Mouse (Mus musculus) myocyte (in vitro differentiated cells): ENCODE data around the gene Bbs9.

Source experiments
- E2F4 ChIP-seq: IDR thresholded peaks from one replicate; pipeline ENCODE4 v1.6.1; 2011; ENCODE audit warnings: mild to moderate bottlenecking, control low read depth, moderate library complexity; ENCODE audit not compliant: insufficient read depth
- MYOD1 ChIP-seq, 3 experiments: IDR thresholded peaks; one replicate each; pipeline ENCODE4 v1.6.1; 2011; ENCODE audit warnings: control low read depth in 2 of 3, low read depth in 2 of 3, mild to moderate bottlenecking in 2 of 3, moderate library complexity in 1 of 3; ENCODE audit not compliant: insufficient read length in 2 of 3, control insufficient read depth in 1 of 3
- POLR2A ChIP-seq: IDR thresholded peaks from one replicate; pipeline ENCODE4 v1.6.1; 2011; ENCODE audit warnings: low read depth, mild to moderate bottlenecking, control low read depth, moderate library complexity; ENCODE audit not compliant: insufficient read length
- POLR2AphosphoS2 ChIP-seq: IDR thresholded peaks from one replicate; pipeline ENCODE4 v1.6.1; 2011; ENCODE audit warnings: low read depth, control low read depth; ENCODE audit not compliant: insufficient read length
- USF1 ChIP-seq: IDR thresholded peaks from one replicate; pipeline ENCODE4 v1.6.1; 2011; ENCODE audit warnings: low read depth, mild to moderate bottlenecking, control low read depth, moderate library complexity

GRCm38 (mm10) chr9:22483866-22484561 lies 8.5 kb downstream of the Bbs9 start:
- TF ChIP-seq POLR2A = no peak
- TF ChIP-seq E2F4 = no peak
- no peak for TF ChIP-seq MYOD1 (IDR thresholded peaks at IDR 0.05; ENCODE audit: control insufficient read depth in 1 of 3, insufficient read length in 2 of 3, low read depth in 2 of 3)
- TF ChIP-seq POLR2AphosphoS2 = no peak
- TF ChIP-seq USF1 = no peak
